Mouse (Mus musculus) heart, postnatal 0 days (tissue): ENCODE measurements around the gene C130074G19Rik.

Source experiments
- CTCF ChIP-seq: IDR thresholded peaks from 2 replicates; pipeline ENCODE4 v1.5.1; 2016; ENCODE audit warnings: antibody characterized with exemption, control low read depth, low read depth
- EP300 ChIP-seq: IDR thresholded peaks from 2 replicates; pipeline ENCODE4 v1.6.1; 2016; ENCODE audit warnings: antibody characterized with exemption, low read depth

DNA sequence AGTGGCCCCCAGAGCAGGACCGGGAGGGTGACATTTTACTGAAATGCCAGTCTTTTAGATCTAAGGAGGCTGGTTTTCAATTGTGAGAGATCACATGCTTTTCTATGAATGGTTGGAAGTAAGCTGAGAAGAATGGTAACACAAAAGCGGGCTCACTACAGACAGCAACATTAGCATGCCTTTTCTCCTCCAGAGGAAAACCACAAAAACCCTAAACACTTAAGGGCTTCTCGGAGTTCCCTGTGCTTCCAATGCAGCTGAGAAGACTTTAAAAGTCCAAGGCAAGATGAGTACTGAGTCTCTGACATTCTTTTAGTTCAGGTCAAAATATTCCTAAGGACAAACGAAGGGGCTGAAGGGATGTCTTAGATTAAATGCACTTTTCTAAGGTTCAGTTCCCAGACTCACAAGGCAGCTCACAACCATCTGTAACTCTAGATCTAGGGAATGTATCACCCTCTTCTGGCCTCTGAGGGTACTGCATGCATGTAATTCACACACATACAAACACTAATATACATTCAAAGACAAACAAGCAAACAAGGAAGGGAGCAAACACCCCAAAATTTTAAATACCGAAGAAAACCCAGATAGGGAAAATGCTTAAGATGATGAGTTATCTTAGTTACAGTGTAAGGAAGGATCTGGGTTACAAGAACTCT lies 35.3 kb upstream of the C130074G19Rik start:
- no peak for TF ChIP-seq CTCF
- TF ChIP-seq EP300, result no peak
